8 mouse cellular contexts compared by ENCODE assay signal in the genomic region with DNA sequence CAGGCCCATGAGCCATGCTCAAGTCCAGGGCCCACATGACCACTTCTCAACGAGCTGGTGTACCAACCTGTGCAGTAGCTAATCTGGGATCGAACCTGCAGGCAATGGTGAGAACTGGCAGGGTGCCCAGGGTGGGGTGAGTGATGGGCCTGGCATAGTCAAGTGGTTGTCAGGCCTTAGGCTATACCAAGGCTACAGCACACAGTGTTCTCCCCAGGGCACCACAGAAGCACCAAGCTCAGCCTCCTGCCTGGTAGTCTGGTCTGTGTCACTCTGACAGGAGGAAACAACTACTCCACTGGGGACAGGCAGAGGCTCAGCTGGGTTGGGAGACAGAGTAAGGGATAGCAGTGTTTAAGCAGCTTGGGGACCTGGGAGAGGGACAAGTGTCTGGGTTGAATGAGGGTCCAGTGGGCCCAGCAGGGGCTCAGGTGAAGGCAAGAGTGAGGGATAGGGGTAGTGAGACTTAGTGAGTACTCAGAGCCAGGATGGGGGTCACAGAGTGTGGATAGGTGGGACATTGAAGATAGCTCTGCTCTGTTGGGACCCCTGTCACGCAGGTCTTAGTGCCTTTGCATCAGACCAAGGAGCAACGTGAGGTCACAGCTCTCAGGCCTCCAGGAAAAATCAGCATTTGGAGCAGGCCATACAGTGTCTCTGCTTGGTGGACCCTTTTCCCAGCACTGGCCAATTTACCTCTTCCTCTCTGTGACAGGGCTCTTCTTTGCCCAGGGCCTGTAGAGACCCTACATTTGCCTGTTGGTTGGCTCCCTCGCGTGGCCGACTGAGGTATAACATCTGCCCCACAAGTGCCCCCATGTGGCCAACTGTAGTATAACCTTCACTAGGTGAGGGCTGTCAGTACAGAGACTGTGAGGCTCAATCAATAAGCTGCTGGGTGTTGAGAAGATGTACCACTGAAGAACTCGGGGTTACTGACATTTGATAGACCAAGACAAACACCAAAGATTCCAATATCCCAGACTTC. TPM values are rescaled to one million over a fixed set of nuclear protein-coding genes. Genes with fewer than 3 reads are reported as not detected.
A peak's percentile ranks its signal among the peaks of the same experiment; 100 is the strongest.
DNase-seq lines count a peak whose midpoint lies in the region; ATAC-seq lines count a peak whose summit lies in the region.

No protein-coding gene starts in this region.

- DNase-seq in ZHBTc4 (ENCODE audit: low read depth, low spot score): peak; percentile 84
- DNase-seq in gastrocnemius, adult 8-10 months (ENCODE audit: low spot score in 2 of 2): peak; percentile 58 to 67
- peak; percentile 44 for DNase-seq in hindlimb bud, embryonic 11.5 days (ENCODE audit: extremely low spot score, low read depth, low spot score)
- DNase-seq in left cerebral cortex, adult 8-10 months (ENCODE audit: low spot score in 2 of 2): peak; percentile 31 to 84
- DNase-seq in right cerebral cortex, postnatal 25 days: peak; percentile 65
- peak; percentile 71 to 78 for DNase-seq in urinary bladder, postnatal 4 days (ENCODE audit: low spot score in 2 of 2)

- peak; percentile 98 for ATAC-seq in common myeloid progenitor, adult 5-6 weeks (replicated peaks; ENCODE audit: low read depth, poor library complexity, severe bottlenecking)
- peak; percentile 93 for ATAC-seq in megakaryocyte-erythroid progenitor cell, adult 5-6 weeks (replicated peaks; ENCODE audit: low FRiP score, low TSS enrichment, poor library complexity, severe bottlenecking)

RNA-seq across cellular contexts. Expression of gene Th, which starts 12.0 kb away (rescaled TPM):
- total RNA-seq in common myeloid progenitor, adult 5-6 weeks (2017): not detected in 2 replicates
- total RNA-seq in gastrocnemius, adult 8-10 months (2022): under 1 TPM in 1 of 4 experiments, not detected in 3; 0.31 TPM
- total RNA-seq in left cerebral cortex, adult 8-10 months (2022): 1 to 10 TPM; 2.4 to 4.9 (median 2.6) TPM
- total RNA-seq in megakaryocyte-erythroid progenitor cell, adult 5-6 weeks (2014; fragmentation: Nextera tagmentation): not detected in 2 replicates
- not detected in 2 replicates for total RNA-seq in megakaryocyte-erythroid progenitor cell, adult 5-6 weeks (2017)

RNA-seq across cellular contexts. Expression of gene Ascl2, which starts 50.1 kb away (rescaled TPM):
- 0.27 TPM in 1 of 2 replicates, not detected in the other for total RNA-seq in common myeloid progenitor, adult 5-6 weeks (2017)
- not detected for total RNA-seq in gastrocnemius, adult 8-10 months (2022)
- under 1 TPM in 3 of 4 experiments, not detected in 1; 0.21 to 0.53 (median 0.46) TPM for total RNA-seq in left cerebral cortex, adult 8-10 months (2022)
- not detected in 2 replicates for total RNA-seq in megakaryocyte-erythroid progenitor cell, adult 5-6 weeks (2014; fragmentation: Nextera tagmentation)
- 0.99 TPM in 1 of 2 replicates, not detected in the other for total RNA-seq in megakaryocyte-erythroid progenitor cell, adult 5-6 weeks (2017)

Comparison
In these comparisons a context has a peak if more than half of its experiments do, and no peak if none do; other contexts are left out.
1. Peak in every context shown above with its lines: DNase-seq and ATAC-seq.